Mouse (Mus musculus): ENCODE results near the gene Tspyl1. TPM values are rescaled to one million over a fixed set of nuclear protein-coding genes. Genes with fewer than 3 reads are reported as not detected.

Tspyl1 gene
- 101 TPM for polyA plus RNA-seq (2014; fragmentation: Illumina TruSeq; extraction: RNeasy Lipid Tissue Mini Kit (QIAGEN cat#74804); ENCODE audit: low read depth, low replicate concordance)

DNA sequence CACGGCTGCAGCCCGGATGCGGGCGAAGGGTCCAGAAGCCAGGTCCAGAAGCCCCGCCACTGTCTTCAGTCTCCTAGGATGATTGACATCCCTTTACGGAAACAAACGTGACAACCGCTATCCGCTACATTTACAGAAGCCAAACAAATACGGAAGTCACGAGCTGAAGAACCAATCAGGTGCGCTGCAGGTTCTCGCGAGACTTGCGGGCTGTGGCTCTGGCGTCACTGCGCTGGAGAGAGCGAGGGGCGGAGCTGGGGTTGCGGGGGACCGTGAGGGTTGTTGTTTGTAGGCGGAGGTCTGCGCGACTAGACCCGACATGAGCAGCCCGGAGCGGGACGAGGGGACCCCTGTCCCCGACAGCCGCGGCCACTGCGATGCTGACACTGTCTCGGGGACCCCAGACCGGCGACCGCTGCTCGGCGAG lies at the start of gene Tspyl1:
TSS of gene Tspyl1 (plus strand) at position 229 of the 427 bp plus-strand sequence.

DNA sequence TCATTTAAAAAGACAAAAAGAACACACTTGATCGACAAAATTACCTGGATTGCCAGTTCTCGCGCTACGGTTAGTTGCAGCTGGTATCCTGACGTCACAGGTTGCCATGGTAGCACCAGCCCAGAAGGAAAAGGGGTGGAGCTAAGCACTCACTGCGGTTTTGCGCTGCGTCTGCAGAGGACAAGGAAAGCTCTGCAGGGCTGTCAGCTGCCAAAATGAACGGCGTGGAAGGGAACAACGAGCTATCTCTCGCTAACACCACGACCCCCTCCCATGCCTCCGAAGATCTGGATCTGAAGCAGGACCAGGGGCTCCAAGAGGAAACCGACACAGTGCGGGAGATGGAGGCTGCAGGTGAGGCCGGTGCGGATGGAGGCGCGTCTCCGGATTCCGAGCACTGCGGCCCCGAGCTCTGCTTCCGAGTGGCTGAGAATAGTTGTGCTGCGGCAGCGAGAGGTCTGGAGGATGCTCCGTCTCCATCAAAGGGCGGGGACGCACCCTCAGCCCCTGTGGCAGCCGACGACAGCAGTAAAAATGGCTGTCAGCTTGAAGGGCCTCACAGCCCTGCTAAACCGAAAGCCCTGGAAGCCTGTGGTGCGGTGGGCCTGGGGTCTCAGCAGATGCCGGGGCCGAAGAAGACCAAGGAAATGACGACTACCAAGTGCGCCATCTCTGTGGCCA lies 15.4 kb downstream of the Tspyl1 start, which contains the start of gene Tspyl4:
TSS of gene Tspyl4 (plus strand) at position 144 of the 681 bp plus-strand sequence.

Other genes with a start within 250 kb of the Tspyl1 start
- gene Trappc3l, start 244.6 kb upstream of the Tspyl1 start, polyA plus RNA-seq (2014; fragmentation: Illumina TruSeq; extraction: RNeasy Lipid Tissue Mini Kit (QIAGEN cat#74804); ENCODE audit: low read depth, low replicate concordance): not detected
- gene Calhm4, start 237.9 kb upstream of the Tspyl1 start, polyA plus RNA-seq (2014; fragmentation: Illumina TruSeq; extraction: RNeasy Lipid Tissue Mini Kit (QIAGEN cat#74804); ENCODE audit: low read depth, low replicate concordance): not detected
- gene Calhm5, start 185.7 kb upstream of the Tspyl1 start, polyA plus RNA-seq (2014; fragmentation: Illumina TruSeq; extraction: RNeasy Lipid Tissue Mini Kit (QIAGEN cat#74804); ENCODE audit: low read depth, low replicate concordance): 0.76 TPM
- 0.93 TPM for gene Calhm6, start 154.2 kb upstream of the Tspyl1 start, polyA plus RNA-seq (2014; fragmentation: Illumina TruSeq; extraction: RNeasy Lipid Tissue Mini Kit (QIAGEN cat#74804); ENCODE audit: low read depth, low replicate concordance)
- 13.1 TPM for gene Dse, start 74.5 kb upstream of the Tspyl1 start, polyA plus RNA-seq (2014; fragmentation: Illumina TruSeq; extraction: RNeasy Lipid Tissue Mini Kit (QIAGEN cat#74804); ENCODE audit: low read depth, low replicate concordance)
- 46.5 TPM for gene Tspyl4, start 15.3 kb downstream of the Tspyl1 start, polyA plus RNA-seq (2014; fragmentation: Illumina TruSeq; extraction: RNeasy Lipid Tissue Mini Kit (QIAGEN cat#74804); ENCODE audit: low read depth, low replicate concordance)
- not detected for gene Col10a1, start 107.8 kb downstream of the Tspyl1 start, polyA plus RNA-seq (2014; fragmentation: Illumina TruSeq; extraction: RNeasy Lipid Tissue Mini Kit (QIAGEN cat#74804); ENCODE audit: low read depth, low replicate concordance)
- gene Nt5dc1, start 136.4 kb downstream of the Tspyl1 start, polyA plus RNA-seq (2014; fragmentation: Illumina TruSeq; extraction: RNeasy Lipid Tissue Mini Kit (QIAGEN cat#74804); ENCODE audit: low read depth, low replicate concordance): 66.6 TPM
- 37.5 TPM for gene Frk, start 201.2 kb downstream of the Tspyl1 start, polyA plus RNA-seq (2014; fragmentation: Illumina TruSeq; extraction: RNeasy Lipid Tissue Mini Kit (QIAGEN cat#74804); ENCODE audit: low read depth, low replicate concordance)

Measured in adrenal gland, adult 10 weeks (tissue).